Mouse (Mus musculus) embryonic fibroblast, embryonic 13.5 days (primary cell): Measurements from ENCODE around the gene Fhdc1.

Experiments used
- CTCF ChIP-seq: IDR thresholded peaks from 2 replicates; pipeline ENCODE4 v1.5.1; 2011; ENCODE audit warnings: mild to moderate bottlenecking, control low read depth, low read length, moderate library complexity, borderline replicate concordance; ENCODE audit not compliant: insufficient read depth
- POLR2A ChIP-seq: IDR thresholded peaks from 2 replicates; pipeline ENCODE4 v1.6.1; 2011; ENCODE audit warnings: low read depth, mild to moderate bottlenecking, control low read depth, low read length, moderate library complexity

GRCm38 (mm10) chr3:84455733-84456417 lies 24.4 kb downstream of the Fhdc1 start:
- TF ChIP-seq POLR2A (no peak), CTCF (no peak)
